Mouse (Mus musculus): Measurements from ENCODE around the gene Cisd1. TPM values are rescaled to one million over a fixed set of nuclear protein-coding genes. Genes with fewer than 3 reads are reported as not detected.

The Cisd1 gene
- total and polyA plus RNA-seq, 2 experiments from 2014 or later: 170 to 403 TPM

- no peak overlapping the region for H3K4me2 ChIP-seq (ENCODE audit: low read depth, low read length)
- H3K27ac ChIP-seq (ENCODE audit: low read depth): no peak overlapping the region
- no peaks in the 10 kb centered on the region for H3K27me3 ChIP-seq (ENCODE audit: control insufficient read depth, insufficient read depth, low read length)
- ATAC-seq (ENCODE audit: insufficient read depth, low read depth) (no peak), DNase-seq (ENCODE audit: low spot score) (no peak)
- no peak for TF ChIP-seq EP300 (IDR thresholded peaks at IDR 0.05; ENCODE audit: low read depth)
- no peak for TF ChIP-seq CTCF (IDR thresholded peaks at IDR 0.05; ENCODE audit: low read depth)
- H3K4me1 ChIP-seq (ENCODE audit: control insufficient read depth, insufficient read depth): no peaks in the 10 kb centered on the region
- H3K36me3 ChIP-seq (replicated peaks; ENCODE audit: control insufficient read depth, insufficient read depth, low read length): no peaks in the 10 kb centered on the region
- H3K9me3 ChIP-seq (replicated peaks; ENCODE audit: control insufficient read depth, low read length): no peaks in the 10 kb centered on the region
- no peak overlapping the region for H3K9ac ChIP-seq (replicated peaks; ENCODE audit: low read depth, low read length)
- WGBS: 82% methylated on average over 5 of the region's 5 CpGs
- H3K4me3 ChIP-seq (ENCODE audit: low read depth, low read length): no peak overlapping the region
Measured at GRCm38 (mm10) chr10:71308199-71308598, 36.6 kb downstream of the Cisd1 start.

- 62% methylated on average over 6 of the region's 6 CpGs for WGBS
- no peak for ATAC-seq (ENCODE audit: insufficient read depth, low read depth)
Measured at GRCm38 (mm10) chr10:71306759-71307158, 38.0 kb downstream of the Cisd1 start.

GRCm38 (mm10) chr10:71306190-71306589 lies 38.6 kb downstream of the Cisd1 start:
- DNase-seq (ENCODE audit: low spot score): no peak
- H3K4me2 ChIP-seq (ENCODE audit: low read depth, low read length): peak overlapping the region; percentile 44
- no peaks in the 10 kb centered on the region for H3K27me3 ChIP-seq (ENCODE audit: control insufficient read depth, insufficient read depth, low read length)
- WGBS: 11% methylated on average over 6 of the region's 6 CpGs
- no peak for ATAC-seq (ENCODE audit: insufficient read depth, low read depth)
- no peak overlapping the region for H3K27ac ChIP-seq (ENCODE audit: low read depth)
- TF ChIP-seq CTCF (IDR thresholded peaks at IDR 0.05; ENCODE audit: low read depth): peak; percentile 52
- TF ChIP-seq EP300 (IDR thresholded peaks at IDR 0.05; ENCODE audit: low read depth): no peak
- H3K9ac ChIP-seq (replicated peaks; ENCODE audit: low read depth, low read length): no peak overlapping the region
- H3K36me3 ChIP-seq (replicated peaks; ENCODE audit: control insufficient read depth, insufficient read depth, low read length): no peaks in the 10 kb centered on the region
- no peak overlapping the region; the same call in 1 of the 2 replicates for H3K4me3 ChIP-seq (ENCODE audit: low read depth, low read length)
- no peaks in the 10 kb centered on the region for H3K9me3 ChIP-seq (replicated peaks; ENCODE audit: control insufficient read depth, low read length)
- H3K4me1 ChIP-seq (ENCODE audit: control insufficient read depth, insufficient read depth): no peaks in the 10 kb centered on the region

More at GRCm38 (mm10) chr10:71306759-71307158, 38.0 kb downstream of the Cisd1 start:
- Histone ChIP-seq H3K4me1 (ENCODE audit: control insufficient read depth, insufficient read depth) (no peaks in the 10 kb centered on the region), H3K9ac (replicated peaks; ENCODE audit: low read depth, low read length) (no peak overlapping the region), H3K36me3 (replicated peaks; ENCODE audit: control insufficient read depth, insufficient read depth, low read length) (no peaks in the 10 kb centered on the region), H3K27ac (ENCODE audit: low read depth) (no peak overlapping the region), H3K9me3 (replicated peaks; ENCODE audit: control insufficient read depth, low read length) (no peaks in the 10 kb centered on the region), H3K4me3 (ENCODE audit: low read depth, low read length) (no peak overlapping the region), H3K27me3 (ENCODE audit: control insufficient read depth, insufficient read depth, low read length) (no peaks in the 10 kb centered on the region), H3K4me2 (ENCODE audit: low read depth, low read length) (no peak overlapping the region; the same call in 1 of the 2 replicates)
- TF ChIP-seq EP300 (IDR thresholded peaks at IDR 0.05; ENCODE audit: low read depth) (no peak), CTCF (IDR thresholded peaks at IDR 0.05; ENCODE audit: low read depth) (no peak)
- DNase-seq (ENCODE audit: low spot score): no peak

DNA sequence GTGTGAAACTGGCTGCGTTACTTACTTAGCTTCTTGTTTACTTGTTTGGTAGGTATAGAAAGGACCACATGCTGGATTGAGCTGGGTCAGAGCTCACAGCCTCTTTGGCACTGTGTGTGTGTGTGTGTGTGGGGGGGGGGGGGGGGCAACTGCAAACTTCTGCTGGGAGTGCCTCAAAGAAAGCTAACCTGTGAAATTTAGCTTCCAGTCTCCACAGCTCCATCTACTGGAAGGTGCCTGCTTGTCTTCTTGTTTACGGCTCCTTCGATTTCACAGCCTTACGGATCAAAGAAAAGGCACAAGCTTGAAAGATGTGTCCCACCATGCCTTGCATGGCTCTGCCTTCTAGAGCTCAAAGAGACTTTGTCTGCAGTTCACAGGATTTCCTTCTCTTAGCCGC lies 42.3 kb downstream of the Cisd1 start:
- peak; percentile 46 for TF ChIP-seq CTCF (IDR thresholded peaks at IDR 0.05; ENCODE audit: low read depth)
- no peak for TF ChIP-seq EP300 (IDR thresholded peaks at IDR 0.05; ENCODE audit: low read depth)
- no peak overlapping the region for H3K4me3 ChIP-seq (ENCODE audit: low read depth, low read length)
- H3K36me3 ChIP-seq (replicated peaks; ENCODE audit: control insufficient read depth, insufficient read depth, low read length): no peaks in the 10 kb centered on the region
- H3K4me2 ChIP-seq (ENCODE audit: low read depth, low read length): no peak overlapping the region
- no peaks in the 10 kb centered on the region for H3K4me1 ChIP-seq (ENCODE audit: control insufficient read depth, insufficient read depth)
- no peak overlapping the region for H3K27ac ChIP-seq (ENCODE audit: low read depth)
- whole genome bisulfite sequencing: 21% methylated on average over 5 of the region's 5 CpGs
- H3K27me3 ChIP-seq (ENCODE audit: control insufficient read depth, insufficient read depth, low read length): no peaks in the 10 kb centered on the region
- DNase-seq (ENCODE audit: low spot score): no peak
- H3K9me3 ChIP-seq (replicated peaks; ENCODE audit: control insufficient read depth, low read length): no peaks in the 10 kb centered on the region
- ATAC-seq (ENCODE audit: insufficient read depth, low read depth): no peak
- H3K9ac ChIP-seq (replicated peaks; ENCODE audit: low read depth, low read length): no peak overlapping the region

DNA sequence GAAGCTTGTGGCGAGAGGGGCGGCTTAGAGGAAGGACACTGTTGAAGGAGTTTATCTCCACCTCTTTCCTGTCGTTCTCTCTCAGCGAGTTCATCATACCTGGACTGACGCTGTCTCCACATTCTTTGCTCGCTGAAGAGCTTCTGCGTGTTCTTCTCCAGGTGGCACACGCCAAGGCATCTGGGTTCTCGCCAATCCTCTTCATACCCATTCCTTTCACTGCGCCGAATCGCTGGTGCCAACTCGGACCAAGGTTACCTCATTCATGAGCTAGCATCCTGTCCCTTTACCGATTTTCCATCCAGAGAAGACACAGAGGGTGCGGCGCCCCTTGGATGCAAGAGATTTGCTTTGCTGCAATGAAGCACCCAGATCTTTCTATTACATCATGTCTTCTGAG lies 44.6 kb downstream of the Cisd1 start:
- H3K27me3 ChIP-seq (ENCODE audit: control insufficient read depth, insufficient read depth, low read length): no peaks in the 10 kb centered on the region
- no peak for TF ChIP-seq EP300 (IDR thresholded peaks at IDR 0.05; ENCODE audit: low read depth)
- TF ChIP-seq CTCF (IDR thresholded peaks at IDR 0.05; ENCODE audit: low read depth): no peak
- no peak for ATAC-seq (ENCODE audit: insufficient read depth, low read depth)
- H3K9ac ChIP-seq (replicated peaks; ENCODE audit: low read depth, low read length): no peak overlapping the region
- no peak overlapping the region for H3K4me3 ChIP-seq (ENCODE audit: low read depth, low read length)
- no peak overlapping the region for H3K4me2 ChIP-seq (ENCODE audit: low read depth, low read length)
- H3K27ac ChIP-seq (ENCODE audit: low read depth): no peak overlapping the region; the same call in 1 of the 2 replicates
- no peaks in the 10 kb centered on the region for H3K9me3 ChIP-seq (replicated peaks; ENCODE audit: control insufficient read depth, low read length)
- no peak for DNase-seq (ENCODE audit: low spot score)
- no peaks in the 10 kb centered on the region for H3K4me1 ChIP-seq (ENCODE audit: control insufficient read depth, insufficient read depth)
- no peaks in the 10 kb centered on the region for H3K36me3 ChIP-seq (replicated peaks; ENCODE audit: control insufficient read depth, insufficient read depth, low read length)
- WGBS: 63% methylated on average over 16 of the region's 16 CpGs

GRCm38 (mm10) chr10:71293245-71293644 lies 51.5 kb downstream of the Cisd1 start:
- no peak overlapping the region for H3K27ac ChIP-seq (ENCODE audit: low read depth)
- no peak overlapping the region for H3K9ac ChIP-seq (replicated peaks; ENCODE audit: low read depth, low read length)
- DNase-seq (ENCODE audit: low spot score) (no peak), ATAC-seq (ENCODE audit: insufficient read depth, low read depth) (no peak)
- no peaks in the 10 kb centered on the region for H3K27me3 ChIP-seq (ENCODE audit: control insufficient read depth, insufficient read depth, low read length)
- WGBS: 38% methylated on average over 4 of the region's 4 CpGs
- no peaks in the 10 kb centered on the region for H3K36me3 ChIP-seq (replicated peaks; ENCODE audit: control insufficient read depth, insufficient read depth, low read length)
- H3K4me1 ChIP-seq (ENCODE audit: control insufficient read depth, insufficient read depth): no peaks in the 10 kb centered on the region
- H3K4me3 ChIP-seq (ENCODE audit: low read depth, low read length): no peak overlapping the region
- TF ChIP-seq CTCF (IDR thresholded peaks at IDR 0.05; ENCODE audit: low read depth) (no peak), EP300 (IDR thresholded peaks at IDR 0.05; ENCODE audit: low read depth) (no peak)
- no peaks in the 10 kb centered on the region for H3K9me3 ChIP-seq (replicated peaks; ENCODE audit: control insufficient read depth, low read length)
- no peak overlapping the region for H3K4me2 ChIP-seq (ENCODE audit: low read depth, low read length)
